Mouse (Mus musculus): ENCODE measurements around the gene Fam222b.

Fam222b gene

DNA sequence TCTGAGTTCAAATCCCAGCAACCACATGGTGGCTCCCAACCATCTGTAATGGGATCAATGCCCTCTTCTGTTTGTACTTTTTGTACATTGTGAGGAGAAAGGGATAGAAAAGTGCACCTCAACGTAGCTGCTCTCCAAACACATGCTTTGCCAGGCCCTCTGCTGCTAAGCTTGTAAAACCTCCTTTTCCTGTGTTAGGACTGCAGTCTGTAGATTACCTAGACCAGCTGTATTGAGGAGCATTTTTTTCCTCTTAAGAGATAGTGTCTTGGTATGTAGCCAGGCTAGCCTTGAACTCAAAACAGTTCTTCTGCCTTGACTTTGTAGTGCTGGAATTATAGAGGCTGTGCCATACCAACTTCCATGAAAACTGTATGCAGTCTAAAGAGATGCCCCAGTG is 41.7 kb downstream of the Fam222b start:
- DNase-seq (ENCODE audit: low read depth) = no peak

- DNase-seq (ENCODE audit: low read depth) = no peak
Observed at GRCm38 (mm10) chr11:78137584-78137983, 43.1 kb downstream of the Fam222b start.

DNA sequence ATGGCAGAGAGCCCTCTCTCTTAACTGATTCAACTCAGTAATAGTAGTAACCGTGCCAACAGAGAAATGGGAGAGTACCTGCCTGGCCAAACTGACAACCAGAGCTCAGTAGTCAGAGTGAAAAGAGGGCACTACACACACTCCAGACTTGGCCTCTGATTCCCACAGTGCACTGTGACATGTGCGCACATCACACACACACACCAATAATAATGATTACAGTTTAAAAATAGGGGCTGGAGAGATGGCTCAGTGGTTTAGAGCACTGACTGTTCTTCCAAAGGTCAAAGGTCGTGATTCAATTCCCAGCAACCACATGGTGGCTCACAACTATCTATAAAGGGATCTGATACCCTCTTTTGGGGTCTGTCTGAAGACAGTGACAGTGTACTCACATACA is 43.6 kb downstream of the Fam222b start:
- DNase-seq (ENCODE audit: low read depth) = no peak

DNA sequence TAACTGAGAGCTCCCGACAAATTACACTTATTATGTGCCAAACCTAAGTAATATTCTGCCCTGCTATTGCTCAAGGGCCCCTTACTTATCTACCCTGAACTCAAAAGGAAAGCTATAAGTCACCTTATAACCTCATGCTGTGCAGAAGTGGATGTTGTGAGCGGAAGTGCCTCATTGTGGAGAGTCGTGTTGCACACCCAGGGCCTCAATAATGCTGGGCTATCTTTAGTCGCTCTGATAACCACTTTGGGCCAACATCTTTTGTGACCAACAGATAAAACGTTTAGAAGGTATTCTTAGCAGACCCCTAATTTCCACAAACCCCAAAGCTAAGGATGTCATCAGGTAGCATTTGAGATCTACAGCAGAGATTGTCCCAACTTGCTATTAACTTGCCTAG is 46.2 kb downstream of the Fam222b start:
- peak; percentile 39 for DNase-seq (ENCODE audit: low read depth)

- DNase-seq (ENCODE audit: low read depth) = no peak
Observed at GRCm38 (mm10) chr11:78143520-78143919, 49.1 kb downstream of the Fam222b start.

GRCm38 (mm10) chr11:78146168-78146567 is 51.7 kb downstream of the Fam222b start:
- no peak for DNase-seq (ENCODE audit: low read depth)

GRCm38 (mm10) chr11:78146707-78147543 is 52.5 kb downstream of the Fam222b start:
- no peak for DNase-seq (ENCODE audit: low read depth)

DNA sequence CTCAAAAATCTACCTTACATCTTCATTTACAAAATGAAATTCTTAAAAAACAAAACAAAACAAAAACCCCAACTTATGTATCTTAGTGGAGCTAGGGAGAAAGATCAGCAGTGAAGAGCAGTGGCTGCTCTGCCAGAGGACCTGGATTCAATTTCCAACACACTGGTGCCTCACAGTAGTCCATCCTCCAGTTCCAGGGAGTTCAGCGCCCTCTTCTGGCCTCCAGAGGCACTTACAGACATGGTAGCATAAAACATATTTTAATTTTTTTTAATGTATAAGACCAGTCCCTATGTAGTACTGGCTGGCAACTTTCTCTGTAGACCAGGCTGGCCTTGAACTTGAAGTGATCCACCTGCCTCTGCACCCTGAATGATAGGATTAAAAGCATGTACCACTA is 56.7 kb downstream of the Fam222b start:
- DNase-seq (ENCODE audit: low read depth) = peak; percentile 82

DNA sequence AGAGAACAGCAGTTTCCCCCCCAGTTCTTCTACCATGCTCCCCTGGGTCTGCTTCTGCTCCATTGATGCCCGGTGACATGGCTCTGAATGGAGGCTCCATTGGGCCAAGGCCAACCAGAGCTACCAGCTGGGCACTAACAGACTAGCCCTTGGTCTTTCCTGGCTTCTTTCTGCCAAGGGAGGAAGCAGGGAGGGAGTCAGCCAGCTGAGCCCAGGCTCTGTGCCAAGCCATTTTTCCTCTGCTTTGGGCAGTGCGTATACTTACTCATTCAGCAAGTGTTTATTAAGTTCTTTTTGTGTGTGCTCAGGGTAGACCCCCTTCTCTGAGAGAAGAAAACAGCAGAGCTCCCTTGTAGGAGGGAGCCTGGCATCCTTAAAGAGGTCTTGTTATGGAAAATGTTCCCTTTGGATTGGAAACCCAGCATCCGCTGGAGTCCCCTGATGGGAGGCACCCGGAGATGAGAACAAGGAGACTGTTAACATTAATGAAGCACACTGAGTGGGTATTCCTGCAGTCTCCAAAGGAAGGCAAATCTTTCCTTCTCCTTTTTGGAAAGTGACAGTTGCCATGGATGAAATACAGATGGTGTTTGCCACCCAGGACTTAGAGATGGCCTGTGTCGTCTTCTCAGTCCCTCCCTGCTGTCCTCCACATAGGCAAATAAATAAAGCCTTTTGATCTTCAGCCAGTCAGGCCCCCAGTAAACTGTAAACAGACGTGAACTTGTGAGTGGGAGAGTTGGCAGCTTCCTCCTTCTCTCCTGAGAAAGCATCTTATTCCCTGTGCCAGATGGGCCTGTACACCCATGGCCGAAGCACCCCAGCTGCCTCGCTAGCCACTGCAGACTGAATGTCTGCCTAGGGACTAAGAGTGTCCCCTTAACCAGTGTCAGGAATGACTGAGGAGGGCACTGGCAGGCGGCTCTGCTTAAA is 58.1 kb downstream of the Fam222b start:
- DNase-seq (ENCODE audit: low read depth) = no peak

DNA sequence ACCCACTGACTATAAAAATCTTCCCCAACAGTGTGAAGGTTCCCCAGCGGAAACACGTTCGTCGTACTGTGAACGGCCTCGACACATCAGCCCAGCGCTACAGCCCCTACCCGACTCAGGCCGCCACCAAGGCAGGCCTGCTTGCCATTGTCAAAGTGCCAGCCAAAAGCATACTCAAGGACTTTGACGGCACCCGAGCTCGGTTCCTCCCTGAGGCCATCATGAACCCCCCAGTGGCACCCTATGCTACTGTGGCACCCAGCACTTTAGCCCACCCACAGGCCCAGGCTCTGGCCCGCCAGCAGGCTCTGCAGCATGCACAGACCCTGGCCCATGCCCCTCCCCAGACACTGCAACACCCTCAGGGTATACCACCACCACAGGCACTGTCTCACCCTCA is 59.3 kb downstream of the Fam222b start:
- DNase-seq (ENCODE audit: low read depth) = no peak

GRCm38 (mm10) chr11:78155674-78156073 is 61.2 kb downstream of the Fam222b start:
- no peak for DNase-seq (ENCODE audit: low read depth)

- DNase-seq (ENCODE audit: low read depth) = no peak
Observed at GRCm38 (mm10) chr11:78156156-78156699, 61.8 kb downstream of the Fam222b start.

DNA sequence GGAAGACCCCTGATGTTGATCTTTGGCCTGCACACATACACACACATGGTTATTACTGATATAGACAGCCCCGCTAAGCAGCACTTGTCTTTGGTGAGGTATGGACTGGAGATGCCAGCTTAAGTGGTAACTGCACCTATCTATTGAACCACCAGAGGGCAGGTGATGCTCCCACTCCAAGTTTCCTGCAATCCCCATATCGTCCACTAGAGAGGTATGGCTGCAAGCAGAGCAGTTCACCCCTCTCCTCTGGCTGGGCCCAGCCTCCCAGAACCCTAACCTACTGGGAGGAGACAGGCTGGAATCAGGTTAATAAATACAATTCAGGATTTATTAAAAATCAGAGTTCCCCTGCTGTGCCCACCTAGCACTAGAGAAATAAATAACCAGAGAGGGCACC is 64.6 kb downstream of the Fam222b start:
- DNase-seq (ENCODE audit: low read depth) = peak; percentile 92

GRCm38 (mm10) chr11:78159557-78159956 is 65.1 kb downstream of the Fam222b start:
- DNase-seq (ENCODE audit: low read depth) = no peak

GRCm38 (mm10) chr11:78160171-78160570 is 65.7 kb downstream of the Fam222b start:
- DNase-seq (ENCODE audit: low read depth) = no peak

DNA sequence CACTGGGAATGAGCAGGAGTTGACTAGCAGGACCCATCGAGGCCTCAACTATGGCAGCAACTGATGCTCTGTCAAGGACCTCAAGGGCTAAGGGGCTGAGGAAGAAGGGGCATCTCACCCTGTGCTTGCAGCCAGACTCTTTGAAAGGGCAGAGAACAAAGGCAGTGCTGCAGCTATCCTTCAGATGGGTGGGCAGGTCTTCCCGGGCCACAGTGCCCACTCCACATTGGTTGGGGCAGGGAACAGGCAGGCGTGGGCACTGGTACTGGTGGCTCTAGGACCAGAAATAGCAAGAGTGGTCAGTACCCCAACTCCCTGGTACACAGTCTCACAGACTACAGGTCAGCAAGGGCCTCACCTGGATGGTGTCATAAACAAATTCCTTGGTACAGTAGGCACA is 66.2 kb downstream of the Fam222b start:
- DNase-seq (ENCODE audit: low read depth) = no peak

GRCm38 (mm10) chr11:78161169-78161568 is 66.7 kb downstream of the Fam222b start:
- DNase-seq (ENCODE audit: low read depth) = no peak

GRCm38 (mm10) chr11:78161968-78162367 is 67.5 kb downstream of the Fam222b start:
- no peak for DNase-seq (ENCODE audit: low read depth)

DNA sequence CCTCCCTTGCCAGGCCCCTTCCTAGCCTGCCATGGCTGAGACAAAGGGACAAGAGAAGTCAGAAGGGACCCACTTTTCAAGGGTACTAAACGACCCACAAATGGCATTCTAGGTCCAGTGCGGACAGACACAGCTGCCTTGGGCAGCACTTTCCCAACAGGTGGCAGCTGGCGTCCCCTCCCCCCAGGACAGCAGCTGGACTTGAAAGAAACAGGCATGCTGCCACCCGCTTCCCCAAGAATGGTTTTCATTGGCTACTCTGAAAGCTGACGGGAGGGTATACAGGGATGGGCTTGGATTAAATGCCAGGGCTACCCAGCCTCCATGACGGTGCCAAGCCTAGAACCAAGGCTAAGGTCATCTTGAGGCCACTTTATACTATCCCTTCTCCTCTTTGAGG is 68.0 kb downstream of the Fam222b start:
- no peak for DNase-seq (ENCODE audit: low read depth)

GRCm38 (mm10) chr11:78163045-78163444 is 68.6 kb downstream of the Fam222b start:
- DNase-seq (ENCODE audit: low read depth) = no peak

- DNase-seq (ENCODE audit: low read depth) = peak; percentile 50
Observed at GRCm38 (mm10) chr11:78163681-78164603, 69.5 kb downstream of the Fam222b start.

GRCm38 (mm10) chr11:78164604-78164923 is 70.1 kb downstream of the Fam222b start:
- peak; percentile 40 for DNase-seq (ENCODE audit: low read depth)
